Mouse (Mus musculus): ENCODE data around the gene Ank3. TPM values are rescaled to one million over a fixed set of nuclear protein-coding genes. Genes with fewer than 3 reads are reported as not detected.

Ank3 gene
- polyA plus RNA-seq, 1 experiment from 2014 or later: 136 TPM

DNA sequence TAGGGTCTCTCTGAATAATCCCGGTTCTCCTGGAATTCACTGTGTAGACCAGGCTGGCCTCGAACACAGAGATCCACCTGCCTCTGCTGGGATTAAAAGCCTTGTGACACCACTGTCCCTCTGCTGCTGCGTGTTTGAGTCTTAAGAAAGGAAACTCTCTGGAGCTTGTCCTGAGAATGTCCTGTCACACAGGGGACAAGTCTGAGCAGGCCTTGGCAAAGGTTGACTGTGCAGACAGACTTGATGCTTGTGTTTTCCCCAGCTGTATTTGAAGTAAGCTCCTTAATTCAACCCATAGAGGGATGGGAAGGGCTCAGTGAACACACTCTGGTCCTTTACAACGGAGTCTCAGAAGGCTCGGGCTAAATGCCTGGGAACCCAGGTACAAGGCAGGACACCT lies 474.3 kb downstream of the Ank3 start:
- ATAC-seq (ENCODE audit: low FRiP score) (no peak), DNase-seq (ENCODE audit: low spot score) (no peak)
- Histone ChIP-seq H3K4me3 (replicated peaks; ENCODE audit: low read length) (no peak overlapping the region), H3K27ac (no peak overlapping the region), H3K9ac (no peak overlapping the region), H3K36me3 (replicated peaks; ENCODE audit: control insufficient read depth, insufficient read depth) (peaks cover 52% of the 10 kb centered on the region), H3K9me3 (ENCODE audit: control insufficient read depth, low read length) (no peaks in the 10 kb centered on the region), H3K4me1 (replicated peaks; ENCODE audit: control insufficient read depth, insufficient read depth, low read length) (0 out of 2 replicates have a peak, but pooled peaks cover 3% of the 10 kb centered on the region), H3K27me3 (ENCODE audit: control insufficient read depth, insufficient read depth, low read length) (no peaks in the 10 kb centered on the region), H3K4me2 (replicated peaks) (no peak overlapping the region)
- WGBS: 90% methylated on average over 5 of the region's 5 CpGs

- no peaks in the 10 kb centered on the region for H3K9me3 ChIP-seq (ENCODE audit: control insufficient read depth, low read length)
- WGBS: 68% methylated on average over 14 of the region's 14 CpGs
- DNase-seq (ENCODE audit: low spot score): no peak
- no peak for ATAC-seq (ENCODE audit: low FRiP score)
- no peak overlapping the region for H3K9ac ChIP-seq
- H3K27ac ChIP-seq: no peak overlapping the region
- no peak overlapping the region for H3K4me2 ChIP-seq (replicated peaks)
- H3K4me1 ChIP-seq (replicated peaks; ENCODE audit: control insufficient read depth, insufficient read depth, low read length): 0 out of 2 replicates have a peak, but pooled peaks cover 3% of the 10 kb centered on the region
- H3K36me3 ChIP-seq (replicated peaks; ENCODE audit: control insufficient read depth, insufficient read depth): peaks cover 55% of the 10 kb centered on the region
- H3K4me3 ChIP-seq (replicated peaks; ENCODE audit: low read length): no peak overlapping the region
- H3K27me3 ChIP-seq (ENCODE audit: control insufficient read depth, insufficient read depth, low read length): no peaks in the 10 kb centered on the region
These were observed 476.2 kb downstream of the Ank3 start for GRCm38 (mm10) chr10:69874806-69875205.

- Histone ChIP-seq H3K4me1 (replicated peaks; ENCODE audit: control insufficient read depth, insufficient read depth, low read length) (no peaks in the 10 kb centered on the region), H3K27ac (no peak overlapping the region), H3K4me2 (replicated peaks) (no peak overlapping the region), H3K27me3 (ENCODE audit: control insufficient read depth, insufficient read depth, low read length) (no peaks in the 10 kb centered on the region), H3K9ac (no peak overlapping the region), H3K9me3 (ENCODE audit: control insufficient read depth, low read length) (no peaks in the 10 kb centered on the region), H3K4me3 (replicated peaks; ENCODE audit: low read length) (no peak overlapping the region), H3K36me3 (replicated peaks; ENCODE audit: control insufficient read depth, insufficient read depth) (peaks cover 77% of the 10 kb centered on the region)
- WGBS: 94% methylated on average over 4 of the region's 4 CpGs
- DNase-seq (ENCODE audit: low spot score): no peak
- no peak for ATAC-seq (ENCODE audit: low FRiP score)
These were observed 485.5 kb downstream of the Ank3 start for GRCm38 (mm10) chr10:69883935-69884680.

- Histone ChIP-seq H3K4me1 (replicated peaks; ENCODE audit: control insufficient read depth, insufficient read depth, low read length) (no peaks in the 10 kb centered on the region), H3K9ac (no peak overlapping the region), H3K27ac (no peak overlapping the region), H3K9me3 (ENCODE audit: control insufficient read depth, low read length) (no peaks in the 10 kb centered on the region), H3K36me3 (replicated peaks; ENCODE audit: control insufficient read depth, insufficient read depth) (peaks cover 61% of the 10 kb centered on the region), H3K27me3 (ENCODE audit: control insufficient read depth, insufficient read depth, low read length) (no peaks in the 10 kb centered on the region), H3K4me3 (replicated peaks; ENCODE audit: low read length) (no peak overlapping the region), H3K4me2 (replicated peaks) (no peak overlapping the region)
- ATAC-seq (ENCODE audit: low FRiP score): no peak
- WGBS: 30% methylated on average over 4 of the region's 4 CpGs
- peak; percentile 47 for DNase-seq (ENCODE audit: low spot score)
These were observed 489.8 kb downstream of the Ank3 start for GRCm38 (mm10) chr10:69888399-69888798.

GRCm38 (mm10) chr10:69889779-69890178 lies 491.2 kb downstream of the Ank3 start:
- ATAC-seq (ENCODE audit: low FRiP score): no peak
- 18% methylated on average over 6 of the region's 6 CpGs for WGBS

GRCm38 (mm10) chr10:69890389-69890985 lies 491.9 kb downstream of the Ank3 start:
- DNase-seq (ENCODE audit: low spot score) (no peak), ATAC-seq (ENCODE audit: low FRiP score) (no peak)
- Histone ChIP-seq H3K9ac (no peak overlapping the region), H3K36me3 (replicated peaks; ENCODE audit: control insufficient read depth, insufficient read depth) (peaks cover 54% of the 10 kb centered on the region), H3K27me3 (ENCODE audit: control insufficient read depth, insufficient read depth, low read length) (no peaks in the 10 kb centered on the region), H3K4me1 (replicated peaks; ENCODE audit: control insufficient read depth, insufficient read depth, low read length) (no peaks in the 10 kb centered on the region), H3K4me3 (replicated peaks; ENCODE audit: low read length) (no peak overlapping the region), H3K9me3 (ENCODE audit: control insufficient read depth, low read length) (no peaks in the 10 kb centered on the region), H3K27ac (no peak overlapping the region), H3K4me2 (replicated peaks) (no peak overlapping the region)
- WGBS: 84% methylated on average over 11 of the region's 11 CpGs

More at GRCm38 (mm10) chr10:69889779-69890178, 491.2 kb downstream of the Ank3 start:
- Histone ChIP-seq H3K4me1 (replicated peaks; ENCODE audit: control insufficient read depth, insufficient read depth, low read length) (no peaks in the 10 kb centered on the region), H3K9ac (no peak overlapping the region), H3K4me3 (replicated peaks; ENCODE audit: low read length) (no peak overlapping the region), H3K27ac (no peak overlapping the region), H3K36me3 (replicated peaks; ENCODE audit: control insufficient read depth, insufficient read depth) (peaks cover 57% of the 10 kb centered on the region), H3K9me3 (ENCODE audit: control insufficient read depth, low read length) (no peaks in the 10 kb centered on the region), H3K4me2 (replicated peaks) (no peak overlapping the region), H3K27me3 (ENCODE audit: control insufficient read depth, insufficient read depth, low read length) (no peaks in the 10 kb centered on the region)
- DNase-seq (ENCODE audit: low spot score): peak; percentile 76

DNA sequence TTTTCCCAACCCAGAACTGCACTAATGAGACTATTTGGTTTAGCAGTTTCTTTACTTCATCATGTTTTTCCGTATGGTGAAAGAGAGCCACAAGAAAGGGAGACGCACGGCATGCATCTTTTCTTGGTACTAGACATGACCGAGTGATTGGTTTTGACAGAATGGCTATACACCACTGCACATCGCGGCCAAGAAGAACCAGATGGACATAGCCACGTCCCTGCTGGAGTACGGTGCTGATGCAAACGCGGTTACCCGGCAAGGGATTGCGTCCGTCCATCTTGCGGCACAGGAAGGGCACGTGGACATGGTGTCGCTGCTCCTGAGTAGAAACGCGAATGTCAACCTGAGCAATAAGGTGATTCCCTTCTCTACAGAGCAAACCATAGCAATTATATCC lies 493.6 kb downstream of the Ank3 start:
- peaks cover 51% of the 10 kb centered on the region for H3K36me3 ChIP-seq (replicated peaks; ENCODE audit: control insufficient read depth, insufficient read depth)
- no peak overlapping the region for H3K4me2 ChIP-seq (replicated peaks)
- 92% methylated on average over 18 of the region's 18 CpGs for WGBS
- DNase-seq (ENCODE audit: low spot score) (no peak), ATAC-seq (ENCODE audit: low FRiP score) (no peak)
- no peak overlapping the region for H3K4me3 ChIP-seq (replicated peaks; ENCODE audit: low read length)
- no peak overlapping the region for H3K27ac ChIP-seq
- no peaks in the 10 kb centered on the region for H3K27me3 ChIP-seq (ENCODE audit: control insufficient read depth, insufficient read depth, low read length)
- H3K9ac ChIP-seq: no peak overlapping the region
- H3K4me1 ChIP-seq (replicated peaks; ENCODE audit: control insufficient read depth, insufficient read depth, low read length): no peaks in the 10 kb centered on the region
- no peaks in the 10 kb centered on the region for H3K9me3 ChIP-seq (ENCODE audit: control insufficient read depth, low read length)

DNA sequence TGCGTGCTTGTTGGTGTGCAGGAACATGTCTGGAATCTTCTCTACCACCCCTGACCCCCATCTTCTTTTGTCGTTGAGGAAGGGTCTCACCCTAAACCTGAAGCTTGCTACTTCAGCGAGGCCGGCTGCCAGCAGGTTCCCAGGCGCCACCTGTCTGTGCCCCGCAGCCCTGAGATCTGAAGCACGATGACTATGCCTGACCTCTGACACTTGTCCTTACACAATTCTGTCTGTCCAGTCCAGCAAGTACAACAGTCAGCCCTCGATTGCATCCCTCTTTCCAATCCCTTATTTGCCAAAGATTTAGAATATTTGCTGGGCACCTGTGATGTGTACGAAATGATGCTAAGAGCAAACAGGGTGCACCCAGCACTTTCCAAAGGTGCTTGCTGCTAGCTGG lies 497.0 kb downstream of the Ank3 start:
- WGBS: 78% methylated on average over 9 of the region's 9 CpGs
- no peaks in the 10 kb centered on the region for H3K4me1 ChIP-seq (replicated peaks; ENCODE audit: control insufficient read depth, insufficient read depth, low read length)
- H3K27me3 ChIP-seq (ENCODE audit: control insufficient read depth, insufficient read depth, low read length): no peaks in the 10 kb centered on the region
- no peak overlapping the region for H3K4me3 ChIP-seq (replicated peaks; ENCODE audit: low read length)
- no peak overlapping the region for H3K27ac ChIP-seq
- no peak overlapping the region for H3K4me2 ChIP-seq (replicated peaks)
- ATAC-seq (ENCODE audit: low FRiP score) (no peak), DNase-seq (ENCODE audit: low spot score) (no peak)
- H3K36me3 ChIP-seq (replicated peaks; ENCODE audit: control insufficient read depth, insufficient read depth): peaks cover 72% of the 10 kb centered on the region
- H3K9ac ChIP-seq: no peak overlapping the region
- H3K9me3 ChIP-seq (ENCODE audit: control insufficient read depth, low read length): no peaks in the 10 kb centered on the region

DNA sequence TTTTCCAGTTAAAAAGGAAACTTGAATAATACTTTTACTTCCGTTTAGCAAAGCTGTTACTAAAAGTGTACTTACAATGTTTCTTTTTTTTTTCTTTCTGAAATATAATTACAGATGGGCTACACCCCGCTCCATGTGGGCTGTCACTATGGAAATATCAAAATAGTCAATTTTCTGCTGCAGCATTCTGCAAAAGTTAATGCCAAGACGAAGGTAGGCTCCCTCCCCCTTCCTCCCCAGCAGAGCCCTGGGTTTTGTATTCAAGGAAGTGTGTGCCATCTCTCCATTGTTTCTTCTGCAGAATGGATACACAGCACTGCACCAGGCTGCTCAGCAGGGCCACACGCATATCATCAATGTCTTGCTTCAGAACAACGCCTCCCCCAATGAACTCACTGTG lies 499.4 kb downstream of the Ank3 start:
- DNase-seq (ENCODE audit: low spot score): no peak
- no peak for ATAC-seq (ENCODE audit: low FRiP score)
- Histone ChIP-seq H3K4me3 (replicated peaks; ENCODE audit: low read length) (no peak overlapping the region), H3K4me1 (replicated peaks; ENCODE audit: control insufficient read depth, insufficient read depth, low read length) (no peaks in the 10 kb centered on the region), H3K27ac (no peak overlapping the region), H3K4me2 (replicated peaks) (no peak overlapping the region), H3K27me3 (ENCODE audit: control insufficient read depth, insufficient read depth, low read length) (no peaks in the 10 kb centered on the region), H3K9ac (no peak overlapping the region), H3K36me3 (replicated peaks; ENCODE audit: control insufficient read depth, insufficient read depth) (peaks cover 77% of the 10 kb centered on the region), H3K9me3 (ENCODE audit: control insufficient read depth, low read length) (no peaks in the 10 kb centered on the region)
- 55% methylated on average over 5 of the region's 5 CpGs for WGBS
